Mouse (Mus musculus) C2C12 (cell line): Measurements from ENCODE around the gene Flot2.

Source experiments
- CEBPB ChIP-seq: IDR thresholded peaks from one replicate; pipeline ENCODE4 v1.6.1; 2011; ENCODE audit warnings: low read depth, mild to moderate bottlenecking, control low read depth, moderate library complexity
- CTCF ChIP-seq: IDR thresholded peaks from one replicate; pipeline ENCODE4 v1.5.1; 2011; ENCODE audit not compliant: control insufficient read depth, insufficient read depth, insufficient read length
- USF1 ChIP-seq: IDR thresholded peaks from one replicate; pipeline ENCODE4 v1.6.1; 2011; ENCODE audit warnings: low read depth, mild to moderate bottlenecking, control low read depth, moderate library complexity

- TF ChIP-seq CTCF (no peak), USF1 (no peak), CEBPB (no peak)
Measured at GRCm38 (mm10) chr11:77989071-77989690, 48.5 kb upstream of the Flot2 start.
